Mouse (Mus musculus) cerebellum, postnatal 36 days (tissue): Measurements from ENCODE around the gene a.
"Not testable (repeated sequence)": the region's sequence is repeated elsewhere in the genome, so short reads cannot be mapped to it uniquely, and the experiment has no call there.

Source experiments
- DNase-seq, 2 experiments: peaks; one replicate each; pipeline ENCODE4 v3.0.0; 2021 to 2022; ENCODE audit warnings: mixed read lengths in 2 of 2

Gene a

DNA sequence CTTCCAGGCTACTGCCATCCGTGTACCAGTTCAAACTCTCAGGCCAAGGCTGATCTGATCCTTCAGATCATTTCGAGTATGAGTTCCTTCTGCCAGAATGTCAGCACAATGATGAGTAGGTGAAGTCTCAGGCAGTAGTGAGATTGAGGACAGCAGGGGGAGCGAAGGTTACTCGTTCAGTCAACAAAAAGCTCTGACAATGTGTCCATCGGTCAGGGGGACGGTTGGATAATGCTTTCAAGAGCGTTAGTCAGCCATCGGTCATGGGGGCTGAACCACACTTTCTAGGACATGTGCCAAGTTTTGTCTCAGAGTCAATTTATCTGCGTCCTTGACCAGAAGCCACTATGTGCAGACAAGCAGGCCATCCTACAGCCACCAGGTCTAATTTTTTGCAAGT, 225.5 kb downstream of the a start:
- DNase-seq: not testable (repeated sequence)

GRCm38 (mm10) chr2:155018251-155018755, 227.1 kb downstream of the a start, which contains the start of gene Gm14226:
Gene Gm14226, plus strand, starts transcription at chr2:155018266.
- DNase-seq: not testable (repeated sequence)

GRCm38 (mm10) chr2:155018762-155019641, 227.8 kb downstream of the a start:
- peak; percentile 39 to 45 for DNase-seq

GRCm38 (mm10) chr2:155019673-155020072, 228.5 kb downstream of the a start:
- peak; percentile 87 to 93 for DNase-seq

DNA sequence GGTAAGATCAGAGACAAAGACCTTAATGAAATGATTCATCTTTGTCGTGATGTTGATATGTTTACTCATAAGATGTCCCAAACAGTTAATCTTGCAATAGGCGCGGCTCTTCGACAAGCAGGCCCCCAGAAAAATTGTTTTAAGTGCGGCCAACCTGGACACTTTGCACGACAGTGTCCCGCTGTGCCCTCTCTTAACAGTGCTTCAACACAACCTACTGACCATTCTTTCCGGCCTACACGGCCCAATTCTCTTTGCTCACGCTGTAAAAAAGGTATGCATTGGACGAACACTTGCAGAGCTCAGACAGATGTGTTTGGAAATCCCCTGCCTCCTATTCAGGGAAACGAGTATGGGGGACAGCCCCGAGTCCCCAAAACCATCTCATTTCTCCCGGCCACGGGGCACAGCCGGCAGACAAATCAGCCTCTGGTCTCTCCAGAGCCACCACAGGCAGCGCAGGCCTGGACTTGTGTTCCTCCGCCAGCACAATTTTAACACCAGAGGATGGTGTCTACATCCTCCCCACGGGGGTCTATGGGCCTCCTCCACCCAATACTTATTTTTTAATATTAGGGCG, 229.1 kb downstream of the a start:
- DNase-seq: not testable (repeated sequence)

DNA sequence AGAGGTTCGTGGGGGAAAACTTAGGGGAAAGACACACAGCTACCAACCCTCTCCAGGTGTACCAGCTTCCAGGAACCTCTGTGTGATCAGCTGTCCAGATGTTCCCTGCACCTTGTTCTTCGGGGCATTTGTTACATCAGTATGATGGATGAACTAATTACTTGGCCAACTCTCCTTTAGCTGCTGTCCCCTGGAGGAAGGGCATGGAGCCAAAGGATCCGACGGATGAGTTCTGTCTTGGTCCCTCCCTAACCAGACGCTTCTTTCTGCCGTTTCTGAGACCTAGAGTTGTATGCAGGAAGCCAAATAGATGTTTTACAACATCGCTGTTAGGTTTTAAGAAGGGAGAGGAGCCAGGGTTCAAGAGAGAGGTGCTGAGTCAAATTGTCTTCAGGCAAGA, 239.6 kb downstream of the a start:
- DNase-seq: no peak

DNA sequence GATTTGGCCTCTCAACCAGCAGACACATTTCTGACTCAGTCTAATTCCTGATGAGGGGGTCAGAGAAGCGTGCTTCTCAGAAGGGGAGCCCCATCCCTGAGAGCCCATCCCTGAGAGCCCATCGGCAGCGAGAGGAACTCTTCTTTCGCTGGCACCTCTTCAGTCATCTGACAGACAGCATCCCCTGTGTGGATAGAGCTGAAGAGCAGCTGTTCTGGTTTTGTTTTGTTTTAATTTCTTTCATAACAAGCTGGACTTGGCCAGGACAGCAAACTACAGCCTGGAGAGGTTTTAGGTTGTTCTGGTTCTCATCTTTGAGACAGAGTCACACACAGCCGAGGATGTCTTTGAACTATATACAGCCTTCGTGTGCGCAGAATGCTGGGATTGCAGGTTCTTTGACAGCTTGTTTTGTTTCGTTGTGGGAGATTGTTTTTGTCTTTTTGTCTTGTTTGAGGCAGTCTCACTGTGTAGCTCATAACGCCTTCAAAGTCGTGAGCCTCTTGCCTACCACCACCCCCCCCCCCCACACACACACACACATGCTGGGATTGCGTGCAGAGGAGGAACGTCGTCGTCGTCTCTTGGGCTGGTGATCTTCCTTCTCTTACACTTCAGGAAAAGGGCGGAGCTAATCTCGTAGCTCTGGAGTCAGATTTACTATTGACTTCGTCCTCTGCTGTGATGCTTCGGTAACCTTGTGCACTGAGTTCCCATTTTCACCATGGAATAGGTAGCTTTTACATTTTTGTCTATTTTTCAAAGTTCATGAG, 241.9 kb downstream of the a start:
- DNase-seq: no peak

DNA sequence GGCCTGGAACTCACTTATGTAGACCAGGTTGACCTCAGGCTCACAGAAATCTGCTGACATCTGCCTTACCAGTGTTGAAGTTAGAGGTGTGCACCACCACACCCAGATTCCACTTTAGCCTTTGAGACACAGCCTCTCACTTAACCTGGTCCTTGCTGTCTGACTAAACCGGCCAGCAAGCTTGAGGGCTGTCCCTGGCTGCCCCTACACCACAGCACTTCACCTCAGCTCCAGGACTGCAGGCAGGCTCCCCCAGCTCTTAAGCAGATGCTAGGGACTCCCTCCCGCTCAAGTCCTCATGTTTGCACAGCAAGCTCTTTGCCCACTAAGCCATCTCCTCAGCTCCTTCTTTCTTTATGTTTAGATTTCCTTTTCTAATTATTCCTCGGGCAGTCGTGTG, 248.8 kb downstream of the a start:
- DNase-seq: no peak

DNA sequence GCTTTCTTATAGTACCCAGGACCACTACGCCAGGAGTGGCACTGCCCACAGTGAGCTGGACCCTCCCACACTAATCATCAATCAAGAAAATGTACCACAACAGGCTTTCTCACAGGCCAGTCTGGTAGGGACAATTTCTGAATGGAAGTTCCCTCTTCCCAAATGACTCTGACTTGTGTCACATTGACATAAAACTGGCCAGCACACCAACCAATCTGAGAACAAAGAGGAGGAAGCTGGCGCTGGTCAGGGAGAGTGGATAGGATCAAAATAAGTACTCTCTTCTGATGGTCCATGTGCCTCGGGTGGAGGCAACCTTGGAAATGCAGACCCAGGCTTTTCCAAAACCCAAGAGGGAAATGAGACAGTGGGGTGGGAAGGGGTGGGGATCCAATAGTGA, 253.3 kb downstream of the a start:
- DNase-seq: no peak

GRCm38 (mm10) chr2:155045075-155045474, 253.9 kb downstream of the a start:
- no peak for DNase-seq

- no peak for DNase-seq
These were observed 255.6 kb downstream of the a start for GRCm38 (mm10) chr2:155046803-155047202.

DNA sequence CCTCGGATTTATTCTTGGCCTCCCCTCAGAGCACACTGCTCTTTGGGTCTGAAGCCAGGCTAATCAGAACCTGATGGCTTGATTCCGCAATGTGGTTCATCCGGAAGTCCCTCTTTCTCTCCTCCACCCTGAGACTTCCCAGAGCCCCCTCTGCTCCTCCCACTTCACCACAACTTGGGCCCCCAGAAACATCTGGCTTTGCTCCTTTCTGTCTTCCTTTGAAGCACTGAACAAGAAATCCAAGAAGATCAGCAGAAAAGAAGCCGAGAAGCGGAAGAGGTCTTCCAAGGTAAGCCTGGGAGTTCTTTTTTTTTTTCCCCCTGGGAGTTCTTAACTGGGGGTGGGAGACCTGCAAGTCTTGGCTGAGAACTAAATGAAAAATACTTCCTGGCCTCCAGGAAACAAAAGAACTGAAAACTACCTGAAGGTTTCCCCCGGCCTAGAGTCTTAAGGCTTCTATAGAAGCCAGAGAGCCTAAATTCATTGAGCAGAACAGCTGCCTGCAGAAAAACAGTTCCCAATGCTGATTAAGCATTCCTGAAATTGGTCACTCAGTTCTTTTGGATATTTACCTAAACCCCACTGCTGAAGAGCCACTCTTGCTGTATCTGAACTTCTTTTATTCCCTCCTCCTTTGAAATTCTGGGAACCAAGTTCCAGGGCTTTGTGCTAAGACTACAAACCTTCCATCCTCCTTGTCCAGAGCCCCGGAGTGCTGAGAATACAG, 256.4 kb downstream of the a start:
- DNase-seq: no peak

- no peak for DNase-seq
These were observed 258.9 kb downstream of the a start for GRCm38 (mm10) chr2:155050108-155050503.

DNA sequence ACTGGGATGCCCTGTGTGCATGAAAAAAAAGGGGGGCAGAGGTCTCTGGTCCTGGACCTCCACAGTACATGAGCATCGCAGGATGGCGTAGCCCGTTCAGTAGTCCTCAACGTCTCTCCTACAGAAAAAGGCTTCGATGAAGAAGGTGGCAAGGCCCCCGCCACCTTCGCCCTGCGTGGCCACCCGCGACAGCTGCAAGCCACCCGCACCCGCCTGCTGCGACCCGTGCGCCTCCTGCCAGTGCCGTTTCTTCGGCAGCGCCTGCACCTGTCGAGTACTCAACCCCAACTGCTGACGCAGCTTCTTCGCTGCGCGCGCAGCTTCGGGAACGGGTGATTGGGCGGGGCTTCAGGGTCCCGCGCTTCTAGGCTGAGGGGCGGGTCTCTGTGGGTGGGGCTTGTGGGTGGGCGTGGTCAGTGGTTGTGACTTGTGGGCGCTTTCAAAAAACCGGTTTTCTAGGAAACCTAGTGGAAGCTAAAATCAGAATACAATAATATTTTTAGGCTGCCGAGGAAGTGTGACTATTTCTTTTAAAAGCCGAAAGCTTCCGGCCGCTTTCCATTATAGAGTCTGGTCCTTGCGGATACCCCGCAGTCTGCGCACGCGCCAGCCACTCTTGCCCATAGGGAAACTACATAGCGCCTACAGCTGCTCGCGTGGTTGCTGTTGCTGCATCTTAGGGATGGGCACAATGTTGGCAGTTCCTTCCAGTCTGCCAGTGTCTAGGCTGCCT, 259.5 kb downstream of the a start:
- peak; percentile 97 for DNase-seq

DNA sequence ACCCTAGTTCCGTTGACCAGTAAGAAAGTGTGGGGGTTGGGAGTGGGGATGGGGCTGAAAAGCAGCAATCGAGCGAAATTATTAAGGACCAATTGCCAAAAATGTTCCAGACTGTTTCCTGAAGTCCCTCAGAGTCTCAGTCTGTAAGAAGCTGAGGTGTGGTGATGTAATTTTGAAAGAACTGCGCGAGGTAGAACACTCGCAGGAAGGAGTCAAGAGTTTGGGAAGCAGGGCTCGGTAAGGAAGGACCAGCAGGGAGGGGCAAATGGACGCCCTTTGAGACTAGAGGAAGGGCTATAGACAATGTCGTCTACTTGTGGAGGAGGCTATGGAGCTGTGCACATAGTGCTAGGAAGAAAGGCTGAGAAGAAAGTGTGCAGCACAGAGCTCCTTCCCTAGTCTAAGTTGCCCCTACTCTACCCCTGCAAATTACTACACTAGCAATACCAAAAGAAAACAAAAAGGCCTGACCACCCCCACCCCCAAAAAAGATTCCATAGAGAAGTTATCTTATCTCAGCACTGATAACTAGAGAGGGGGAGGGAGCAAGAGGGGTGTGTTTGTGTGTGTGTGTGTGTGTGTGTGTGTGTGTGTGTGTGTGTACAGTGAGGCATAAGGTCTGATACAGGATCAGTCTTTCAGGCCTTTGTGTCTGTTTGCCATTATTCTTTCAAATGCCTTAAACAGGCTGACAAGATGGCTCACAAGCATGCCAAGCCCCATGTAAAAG, 260.6 kb downstream of the a start:
- no peak for DNase-seq

- no peak for DNase-seq
These were observed 261.5 kb downstream of the a start for GRCm38 (mm10) chr2:155052681-155053080.

- not testable (repeated sequence) for DNase-seq
These were observed 262.3 kb downstream of the a start for GRCm38 (mm10) chr2:155053512-155053911.

GRCm38 (mm10) chr2:155054672-155055071, 263.5 kb downstream of the a start:
- no peak for DNase-seq

- DNase-seq: no peak
These were observed 264.9 kb downstream of the a start for GRCm38 (mm10) chr2:155056076-155056578.

- no peak for DNase-seq
These were observed 266.2 kb downstream of the a start for GRCm38 (mm10) chr2:155057361-155057760.

DNA sequence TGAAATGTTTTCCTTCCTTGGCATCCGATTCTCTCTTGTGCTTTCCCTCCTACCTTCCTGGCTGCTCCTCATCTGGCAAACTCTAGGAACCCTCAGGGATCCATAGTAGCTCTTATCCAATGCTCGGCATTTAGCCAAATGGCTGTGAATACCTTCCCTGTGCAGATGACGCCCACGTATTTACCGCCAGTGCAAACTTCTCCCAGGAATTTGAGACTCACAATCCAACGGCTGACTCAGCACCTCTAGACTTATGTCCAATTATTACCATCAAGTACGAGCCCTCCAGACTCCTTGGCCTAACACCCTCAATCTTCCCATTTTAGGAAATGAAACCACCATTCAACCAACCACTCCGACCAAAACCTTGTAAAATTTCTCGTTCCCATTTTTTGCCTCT, 279.8 kb downstream of the a start:
- DNase-seq: no peak
